Mouse (Mus musculus) liver, embryonic 13.5 days (tissue): ENCODE results near the gene Ctsm. TPM values are rescaled to one million over a fixed set of nuclear protein-coding genes. Genes with fewer than 3 reads are reported as not detected.
"Not testable (repeated sequence)": the region's sequence is repeated elsewhere in the genome, so short reads cannot be mapped to it uniquely, and the experiment has no call there.

Experiments used
- ATAC-seq: fragments of 200-750 bp; cut with Nextera tagmentation; 2 replicates; pipeline ENCODE4 v1.8.0; 2017; ENCODE audit warnings: low read depth, mild to moderate bottlenecking, moderate number of reproducible peaks, moderate library complexity
- DNase-seq: peaks from one replicate; pipeline ENCODE4 v3.0.0; 2022
- H3K27ac ChIP-seq: fragments of 300-500 bp; sonication (generic); 2 replicates; pipeline ENCODE4 v1.5.1; 2015; ENCODE audit warnings: moderate library complexity, mild to moderate bottlenecking, inconsistent platforms
- H3K27me3 ChIP-seq: fragments of 300-500 bp; sonication (generic); 2 replicates; pipeline ENCODE4 v1.6.1; 2015; ENCODE audit warnings: mild to moderate bottlenecking, inconsistent platforms
- H3K36me3 ChIP-seq: fragments of 300-500 bp; sonication (generic); 2 replicates; pipeline ENCODE4 v1.6.1; 2015; ENCODE audit warnings: mild to moderate bottlenecking, inconsistent platforms
- H3K4me1 ChIP-seq: fragments of 300-500 bp; sonication (generic); replicated peaks from 2 replicates; pipeline ENCODE4 v1.6.1; 2015; ENCODE audit warnings: inconsistent platforms
- H3K4me2 ChIP-seq: fragments of 300-500 bp; sonication (generic); 2 replicates; pipeline ENCODE4 v1.6.1; 2015; ENCODE audit warnings: inconsistent platforms, mild to moderate bottlenecking, moderate library complexity
- H3K4me3 ChIP-seq: fragments of 300-500 bp; sonication (generic); replicated peaks from 2 replicates; pipeline ENCODE4 v1.5.1; 2015; ENCODE audit warnings: mild to moderate bottlenecking, inconsistent platforms
- H3K9ac ChIP-seq: fragments of 300-500 bp; sonication (generic); 2 replicates; pipeline ENCODE4 v1.6.1; 2015; ENCODE audit warnings: mild to moderate bottlenecking, inconsistent platforms
- H3K9me3 ChIP-seq: fragments of 300-500 bp; sonication (generic); replicated peaks from 2 replicates; pipeline ENCODE4 v1.6.1; 2016; ENCODE audit warnings: inconsistent platforms
- WGBS: fragments of 180-500 bp; shearing (Covaris S2); methylation state at CpG from one replicate; pipeline ENCODE4 v1.1.7; 2015; ENCODE audit not compliant: insufficient replicate concordance; 5-methylcytosine and 5-hydroxymethylcytosine counted together
- polyA plus RNA-seq: library from polyadenylated mRNA; unstranded; fragments of >200 nt; fragmentation: Nextera tagmentation; extraction: Ambion mirVana; gene quantifications from 2 replicates; pipeline ENCODE4 v1.2.1, GENCODE M21; 2015

The Ctsm gene
- polyA plus RNA-seq: not detected in 2 replicates

DNA sequence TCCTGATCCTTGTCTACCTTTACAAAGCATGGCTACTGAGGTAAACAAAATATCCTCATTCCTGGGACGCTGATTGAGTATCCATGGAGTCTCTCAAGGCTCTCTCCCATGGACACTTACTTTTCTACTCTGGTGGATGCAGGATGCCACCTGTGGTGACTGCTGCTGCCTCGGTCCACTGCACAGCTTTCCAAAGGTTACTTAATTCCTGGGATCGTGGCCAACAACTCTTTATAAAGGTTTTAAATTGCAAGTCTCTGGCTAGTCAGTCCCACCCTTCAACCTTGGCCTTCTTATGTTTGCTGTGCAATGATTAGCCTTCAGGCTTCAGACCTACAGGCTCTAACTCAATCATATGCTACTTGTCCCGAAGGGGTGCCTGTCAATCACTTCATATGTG lies at the start of gene Ctsm:
Gene Ctsm (minus strand): TSS at position 209 of the 400 bp plus-strand sequence.
- H3K27ac ChIP-seq: no peak within 1 kb of the TSS
- no peak within 1 kb of the TSS for H3K4me3 ChIP-seq
- no peaks in the 10 kb centered on the region for H3K4me1 ChIP-seq
- no peaks in the 10 kb centered on the region for H3K36me3 ChIP-seq
- H3K27me3 ChIP-seq: no peaks in the 10 kb centered on the region
- H3K4me2 ChIP-seq: no peak within 1 kb of the TSS
- WGBS: 48% methylated on average over 4 of the region's 4 CpGs
- ATAC-seq (no peak), DNase-seq (no peak)
- no peaks in the 10 kb centered on the region for H3K9me3 ChIP-seq
- H3K9ac ChIP-seq: no peak within 1 kb of the TSS

DNA sequence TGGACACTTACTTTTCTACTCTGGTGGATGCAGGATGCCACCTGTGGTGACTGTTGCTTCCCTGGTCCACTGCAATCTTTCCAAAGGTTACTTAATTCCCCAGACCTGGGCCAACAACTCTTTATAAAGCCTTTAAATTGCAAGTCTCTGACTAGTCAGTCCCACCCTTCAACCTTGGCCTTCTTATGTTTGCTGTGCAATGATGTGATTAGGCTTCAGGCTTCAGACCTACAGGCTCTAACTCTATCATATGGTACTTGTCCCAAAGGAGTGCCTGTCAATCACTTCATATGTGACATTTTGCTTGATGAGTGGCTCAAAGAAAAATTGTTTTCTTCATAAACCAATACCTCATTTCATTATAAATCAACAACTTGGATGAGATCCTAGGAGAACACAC lies 28.4 kb upstream of the Ctsm start, which contains the start of gene Cts3:
Gene Cts3 (minus strand): TSS at position 101 of the 400 bp plus-strand sequence.
- Histone ChIP-seq H3K4me3 (no peak within 1 kb of the TSS), H3K4me2 (no peak within 1 kb of the TSS), H3K27me3 (no peaks in the 10 kb centered on the region), H3K9me3 (no peaks in the 10 kb centered on the region; the same call in 1 of the 2 replicates), H3K27ac (no peak within 1 kb of the TSS), H3K4me1 (no peaks in the 10 kb centered on the region), H3K36me3 (no peaks in the 10 kb centered on the region), H3K9ac (no peak within 1 kb of the TSS)
- ATAC-seq: no peak
- no peak for DNase-seq

DNA sequence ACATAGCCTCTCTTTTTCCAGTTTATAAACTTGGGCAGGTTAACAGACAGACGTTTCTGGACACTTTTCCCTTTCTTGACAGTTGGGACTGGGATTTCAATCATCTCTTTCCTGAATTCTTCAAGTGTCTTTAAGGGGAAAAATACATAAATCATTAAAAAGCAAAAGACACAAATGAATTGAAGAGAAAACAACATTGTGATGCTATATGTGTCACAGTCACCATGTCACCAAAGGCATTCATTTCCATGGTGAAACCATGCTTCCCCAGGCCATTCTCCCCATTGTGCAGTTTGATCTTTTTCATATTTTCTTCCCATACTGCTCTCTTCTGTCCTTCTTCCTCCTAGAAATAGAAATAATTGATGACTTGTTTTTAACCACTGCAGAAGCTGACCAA lies 26.4 kb upstream of the Ctsm start, which contains the start of gene Gm49352:
Gene Gm49352 (minus strand): TSS at position 101 of the 400 bp plus-strand sequence.
- DNase-seq, H3K27me3 ChIP-seq, H3K4me3 ChIP-seq, H3K36me3 ChIP-seq, H3K9me3 ChIP-seq, H3K4me1 ChIP-seq, H3K4me2 ChIP-seq, H3K27ac ChIP-seq, ATAC-seq, H3K9ac ChIP-seq: not testable (repeated sequence)
- 27% methylated on average over 1 of the region's 1 CpGs for WGBS

Other genes with a start within 250 kb of the Ctsm start
- gene Cts7, start 183.6 kb downstream of the Ctsm start, polyA plus RNA-seq: not detected in 2 replicates
- gene Gm49352, start 26.3 kb upstream of the Ctsm start, polyA plus RNA-seq: not detected in 2 replicates
- gene Cts3, start 28.3 kb upstream of the Ctsm start, polyA plus RNA-seq: not detected in 2 replicates